Mouse (Mus musculus): ENCODE measurements at regions not wholly inside any gene's neighbourhood (a gene's known extent, or its start where the extent isn't known, plus 50 kb on each side); places are given as distances from the start of the nearest gene placed in this dataset.
A peak's percentile ranks its signal among the peaks of the same experiment; 100 is the strongest.

DNA sequence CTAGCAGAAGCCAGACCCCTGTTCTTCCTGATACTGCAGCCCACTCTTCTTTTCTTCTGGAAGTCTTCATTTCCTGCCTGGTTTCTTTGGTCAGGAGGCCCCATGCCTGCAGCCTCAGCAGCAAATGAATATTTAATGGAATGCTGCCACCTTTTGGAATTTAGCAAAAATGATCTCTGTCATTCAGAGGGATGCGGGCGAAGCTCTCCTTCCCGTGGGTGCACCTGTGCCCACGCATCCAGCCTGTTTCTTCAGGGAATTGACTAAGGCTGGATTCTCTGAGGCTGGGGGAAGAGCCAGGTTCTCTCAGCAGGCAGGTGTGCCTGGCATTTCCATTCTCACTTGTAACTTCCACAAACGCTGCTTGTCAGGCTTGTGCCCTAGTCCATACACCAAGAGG lies 279.1 kb upstream of the Eef2kmt start:
- Histone ChIP-seq H3K4me1 (replicated peaks) (peaks cover 30% of the 10 kb centered on the region), H3K36me3 (no peaks in the 10 kb centered on the region), H3K9ac (replicated peaks) (no peak overlapping the region), H3K27me3 (no peaks in the 10 kb centered on the region), H3K4me2 (replicated peaks) (no peak overlapping the region), H3K9me3 (no peaks in the 10 kb centered on the region), H3K4me3 (replicated peaks) (no peak overlapping the region), H3K27ac (no peak overlapping the region)
- ATAC-seq = no peak
- WGBS = 50% methylated on average over 5 of the region's 5 CpGs

DNA sequence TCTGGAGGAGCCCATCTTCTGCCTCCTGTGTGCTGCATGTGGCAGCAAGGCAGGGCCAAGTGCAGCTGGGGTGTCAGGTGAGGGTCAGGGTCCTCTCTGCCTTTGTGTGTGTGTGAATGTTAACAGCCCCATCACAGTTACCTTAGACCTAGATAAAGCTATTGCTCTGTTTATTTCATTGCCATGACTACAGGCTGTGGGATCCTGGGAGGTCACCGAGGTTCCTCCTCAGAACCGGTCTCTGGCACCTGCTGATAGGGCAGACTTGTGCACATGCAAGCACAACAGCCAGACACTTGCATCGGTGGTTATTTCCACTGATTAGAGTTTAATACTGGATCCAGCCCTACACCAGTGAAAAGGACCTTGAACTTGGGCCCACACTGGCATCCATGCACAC lies 278.6 kb upstream of the Eef2kmt start:
- no peaks in the 10 kb centered on the region for H3K27me3 ChIP-seq
- H3K4me3 ChIP-seq (replicated peaks) = no peak overlapping the region
- 73% methylated on average over 3 of the region's 3 CpGs for WGBS
- H3K4me2 ChIP-seq (replicated peaks) = no peak overlapping the region
- no peak for ATAC-seq
- peaks cover 30% of the 10 kb centered on the region for H3K4me1 ChIP-seq (replicated peaks)
- no peak overlapping the region for H3K27ac ChIP-seq
- H3K9ac ChIP-seq (replicated peaks) = no peak overlapping the region
- no peaks in the 10 kb centered on the region for H3K9me3 ChIP-seq
- no peaks in the 10 kb centered on the region for H3K36me3 ChIP-seq

DNA sequence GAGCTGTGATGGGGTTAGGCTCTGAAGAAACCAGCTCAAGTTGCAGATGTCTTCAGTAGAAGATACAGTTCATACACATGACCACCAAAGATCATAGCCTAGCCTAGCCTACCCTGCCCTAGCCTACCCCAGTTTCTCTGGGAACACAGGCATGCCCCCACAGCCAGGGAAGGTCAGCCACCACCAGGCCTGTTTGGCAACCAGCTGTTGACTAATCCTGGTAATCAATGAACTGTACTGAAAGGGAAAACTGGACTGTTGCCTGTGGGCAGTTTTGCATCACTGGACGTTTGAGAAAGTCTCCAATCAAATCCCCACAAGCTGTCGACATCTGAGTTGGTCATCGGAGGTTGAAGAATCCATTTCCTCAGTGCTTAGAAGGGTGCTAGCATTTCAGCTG lies 276.5 kb upstream of the Eef2kmt start:
- Histone ChIP-seq H3K36me3 (no peaks in the 10 kb centered on the region), H3K4me3 (replicated peaks) (no peak overlapping the region), H3K4me1 (replicated peaks) (peaks cover 29% of the 10 kb centered on the region), H3K4me2 (replicated peaks) (no peak overlapping the region), H3K9ac (replicated peaks) (no peak overlapping the region), H3K9me3 (no peaks in the 10 kb centered on the region), H3K27me3 (no peaks in the 10 kb centered on the region), H3K27ac (no peak overlapping the region)
- WGBS = 76% methylated on average over 3 of the region's 3 CpGs
- ATAC-seq = no peak

DNA sequence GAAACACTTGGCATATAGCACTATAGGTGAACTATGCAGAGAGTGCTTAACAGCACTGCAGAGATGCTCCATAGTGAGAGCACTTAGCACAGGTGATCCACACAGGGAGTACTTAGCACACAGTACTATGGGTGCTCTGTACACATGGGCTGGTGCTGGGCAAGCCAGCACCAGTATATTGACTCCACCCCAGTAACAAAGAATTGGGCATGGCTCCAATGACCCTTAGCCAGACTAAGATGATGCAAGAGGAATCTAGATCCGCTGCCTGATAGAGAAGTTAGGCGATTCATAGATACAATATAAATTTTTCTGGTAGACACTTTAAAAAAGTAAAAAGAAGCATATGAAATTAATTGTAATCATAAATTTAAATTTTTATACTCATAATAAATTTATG lies 274.0 kb upstream of the Eef2kmt start:
- H3K9me3 ChIP-seq = no peaks in the 10 kb centered on the region; the same call in 1 of the 2 replicates
- H3K27me3 ChIP-seq = no peaks in the 10 kb centered on the region
- H3K9ac ChIP-seq (replicated peaks) = no peak overlapping the region
- ATAC-seq = no peak
- no peak overlapping the region for H3K4me3 ChIP-seq (replicated peaks)
- no peak overlapping the region for H3K27ac ChIP-seq
- peaks cover 4% of the 10 kb centered on the region for H3K4me1 ChIP-seq (replicated peaks)
- WGBS = 91% methylated on average over 2 of the region's 2 CpGs
- no peak overlapping the region for H3K4me2 ChIP-seq (replicated peaks)
- no peaks in the 10 kb centered on the region for H3K36me3 ChIP-seq

DNA sequence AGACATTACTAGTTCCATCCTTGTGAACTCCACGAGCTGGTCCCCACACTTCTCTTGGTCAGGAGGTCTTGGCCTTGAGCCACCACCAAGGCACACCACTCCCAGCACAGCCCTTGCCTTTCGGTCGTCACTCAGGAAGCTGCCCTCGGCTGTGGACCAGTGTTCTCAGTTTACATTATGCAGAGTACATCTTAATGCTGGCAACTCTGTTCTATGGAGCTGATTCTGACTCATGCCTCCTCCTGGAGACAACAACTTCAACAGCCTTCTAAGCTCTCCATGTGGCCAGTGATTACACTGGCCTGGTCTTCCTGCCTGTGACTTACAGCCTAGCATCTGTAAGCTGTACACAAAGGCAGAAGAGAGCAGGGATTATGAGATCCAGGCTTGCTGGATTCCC lies 272.2 kb upstream of the Eef2kmt start:
- Histone ChIP-seq H3K4me2 (replicated peaks) (no peak overlapping the region), H3K9me3 (no peaks in the 10 kb centered on the region; the same call in 1 of the 2 replicates), H3K4me3 (replicated peaks) (no peak overlapping the region), H3K36me3 (no peaks in the 10 kb centered on the region), H3K9ac (replicated peaks) (no peak overlapping the region), H3K4me1 (replicated peaks) (no peaks in the 10 kb centered on the region), H3K27ac (no peak overlapping the region), H3K27me3 (no peaks in the 10 kb centered on the region)
- ATAC-seq = no peak
- 70% methylated on average over 4 of the region's 4 CpGs for WGBS

DNA sequence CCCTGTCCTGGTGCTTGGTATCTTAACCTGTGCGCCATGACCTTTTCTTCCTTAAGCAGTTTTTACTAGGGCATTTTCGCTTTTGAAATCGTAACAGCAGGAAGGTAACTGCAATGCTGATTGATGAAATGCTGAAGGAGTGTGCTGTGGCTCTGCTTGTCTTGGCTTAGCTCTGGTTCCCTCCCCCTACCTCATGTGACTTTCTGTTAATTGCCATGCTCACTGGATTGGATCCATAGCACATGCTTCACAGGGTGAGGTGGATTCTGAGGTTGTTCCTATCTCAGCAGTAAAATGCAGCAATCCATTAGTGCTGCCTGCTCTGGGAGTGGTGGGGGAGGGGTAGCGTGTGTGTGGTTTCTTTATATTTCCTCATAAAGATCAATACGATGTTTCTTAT lies 268.6 kb upstream of the Eef2kmt start:
- Histone ChIP-seq H3K27me3 (no peaks in the 10 kb centered on the region), H3K4me3 (replicated peaks) (no peak overlapping the region), H3K4me2 (replicated peaks) (no peak overlapping the region), H3K9me3 (no peaks in the 10 kb centered on the region; the same call in 1 of the 2 replicates), H3K27ac (no peak overlapping the region), H3K9ac (replicated peaks) (no peak overlapping the region), H3K4me1 (replicated peaks) (no peaks in the 10 kb centered on the region), H3K36me3 (no peaks in the 10 kb centered on the region)
- no peak for ATAC-seq
- WGBS = 91% methylated on average over 5 of the region's 5 CpGs

DNA sequence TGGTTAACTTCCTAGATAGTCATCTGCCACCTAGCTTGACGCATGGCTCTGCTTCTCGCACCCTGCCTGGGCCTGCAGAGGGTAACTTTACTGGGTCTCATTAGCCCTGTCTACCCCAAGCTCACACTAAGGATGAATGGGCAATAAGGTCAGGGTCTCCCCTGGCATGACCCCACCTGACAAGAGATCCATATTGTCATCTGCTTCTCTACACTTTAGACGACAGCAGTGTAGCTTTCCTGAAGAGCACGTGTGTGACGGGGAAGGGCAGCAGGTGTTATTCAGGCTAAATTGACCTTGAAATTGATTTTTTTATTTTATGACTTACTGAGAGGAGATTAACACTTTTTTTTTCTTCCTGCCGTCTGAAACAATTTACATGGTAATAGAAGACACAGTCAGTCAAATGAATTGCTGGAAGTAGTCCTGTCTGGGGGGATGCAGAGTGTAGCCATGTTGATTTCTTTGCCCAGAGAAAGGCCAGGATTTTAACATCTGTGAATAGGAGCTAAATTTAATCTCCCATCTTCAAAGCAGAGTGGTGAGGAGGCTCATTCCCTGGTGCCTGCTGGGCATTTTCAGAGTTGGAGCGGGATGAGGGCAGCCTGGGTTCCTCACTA lies 267.7 kb upstream of the Eef2kmt start:
- ATAC-seq = 0 out of 2 replicates have a peak, but pooled peaks have one; percentile 43

DNA sequence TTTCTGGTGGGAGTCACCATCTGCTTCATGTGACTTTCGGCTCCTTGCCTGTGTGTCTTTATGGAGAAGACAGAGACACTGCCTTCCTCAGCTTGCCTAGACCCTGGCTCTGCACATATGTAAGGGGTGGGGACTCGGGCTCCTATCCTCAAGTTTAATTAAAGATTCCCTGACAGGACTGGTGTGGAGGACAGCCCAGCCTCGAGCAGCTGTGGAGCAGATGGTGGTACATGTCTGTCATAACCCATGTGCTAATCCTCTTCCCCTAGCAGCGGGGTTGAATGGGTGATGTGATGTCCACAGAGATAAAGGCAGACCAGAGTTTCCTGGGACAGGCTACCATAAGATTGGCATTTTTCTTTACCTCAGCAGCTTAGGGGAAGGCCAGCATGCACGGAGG lies 262.0 kb upstream of the Eef2kmt start:
- H3K4me3 ChIP-seq (replicated peaks) = no peak overlapping the region
- H3K4me1 ChIP-seq (replicated peaks) = peaks cover 15% of the 10 kb centered on the region
- 49% methylated on average over 5 of the region's 5 CpGs for WGBS
- H3K9ac ChIP-seq (replicated peaks) = no peak overlapping the region
- no peaks in the 10 kb centered on the region for H3K36me3 ChIP-seq
- no peak for ATAC-seq
- H3K27ac ChIP-seq = no peak overlapping the region
- no peak overlapping the region for H3K4me2 ChIP-seq (replicated peaks)
- no peaks in the 10 kb centered on the region for H3K27me3 ChIP-seq
- no peaks in the 10 kb centered on the region for H3K9me3 ChIP-seq

More for the DNA sequence above, 267.7 kb upstream of the Eef2kmt start:
- H3K36me3 ChIP-seq = no peaks in the 10 kb centered on the region
- H3K27me3 ChIP-seq = no peaks in the 10 kb centered on the region
- 49% methylated on average over 7 of the region's 7 CpGs for WGBS
- H3K27ac ChIP-seq = peak overlapping the region; percentile 37; the same call in 1 of the 2 replicates
- no peak overlapping the region for H3K4me2 ChIP-seq (replicated peaks)
- no peaks in the 10 kb centered on the region; the same call in 1 of the 2 replicates for H3K9me3 ChIP-seq
- no peaks in the 10 kb centered on the region for H3K4me1 ChIP-seq (replicated peaks)
- no peak overlapping the region for H3K9ac ChIP-seq (replicated peaks)
- no peak overlapping the region for H3K4me3 ChIP-seq (replicated peaks)

DNA sequence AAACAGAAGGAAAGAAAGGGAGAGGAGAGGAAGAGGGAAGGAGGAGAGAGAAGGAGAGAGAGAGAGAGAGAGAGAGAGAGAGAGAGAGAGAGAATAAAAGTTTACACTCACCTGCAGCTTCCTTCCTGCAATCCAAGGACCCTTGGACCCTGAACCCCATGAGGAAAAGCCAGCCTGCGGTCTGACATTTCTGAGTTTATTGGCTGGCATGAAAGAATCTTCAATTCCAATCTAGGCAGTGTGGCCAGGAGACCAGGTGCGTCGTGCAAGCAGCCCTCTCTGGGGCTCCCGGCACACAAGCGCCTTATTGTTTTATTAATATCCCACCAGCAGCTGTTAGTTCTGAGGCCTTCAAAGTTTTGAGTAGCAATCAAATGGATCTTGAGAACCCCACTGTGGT lies 260.1 kb upstream of the Eef2kmt start:
- H3K4me2 ChIP-seq (replicated peaks) = no peak overlapping the region
- 75% methylated on average over 5 of the region's 5 CpGs for WGBS
- H3K27me3 ChIP-seq = no peaks in the 10 kb centered on the region
- H3K36me3 ChIP-seq = no peaks in the 10 kb centered on the region
- no peaks in the 10 kb centered on the region for H3K9me3 ChIP-seq
- H3K4me3 ChIP-seq (replicated peaks) = no peak overlapping the region
- peaks cover 17% of the 10 kb centered on the region for H3K4me1 ChIP-seq (replicated peaks)
- H3K9ac ChIP-seq (replicated peaks) = no peak overlapping the region
- no peak overlapping the region for H3K27ac ChIP-seq
- no peak for ATAC-seq

DNA sequence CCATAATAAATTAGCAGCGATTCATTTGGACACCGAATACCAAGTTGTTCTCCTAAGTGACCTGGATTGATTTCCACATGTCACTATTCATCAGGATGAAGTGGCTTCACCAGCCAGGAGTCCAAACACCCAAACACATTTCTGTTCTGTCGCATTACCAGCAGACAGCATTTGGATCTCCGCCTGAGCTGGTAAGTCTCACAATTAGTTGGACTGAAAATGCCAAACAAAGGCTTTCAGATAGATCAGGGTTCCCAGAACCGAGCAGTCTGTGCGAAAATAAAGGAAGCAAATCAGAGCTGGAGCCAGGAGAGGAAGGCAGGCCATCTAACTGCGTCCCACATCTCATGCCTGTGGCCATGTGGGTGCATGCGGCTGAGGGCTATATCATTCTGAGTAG lies 251.5 kb upstream of the Eef2kmt start:
- H3K27me3 ChIP-seq = no peaks in the 10 kb centered on the region
- no peak overlapping the region for H3K4me2 ChIP-seq (replicated peaks)
- 0 out of 2 replicates have a peak, but pooled peaks cover 2% of the 10 kb centered on the region for H3K4me1 ChIP-seq (replicated peaks)
- no peak overlapping the region for H3K27ac ChIP-seq
- no peak for ATAC-seq
- H3K9ac ChIP-seq (replicated peaks) = no peak overlapping the region
- H3K9me3 ChIP-seq = no peaks in the 10 kb centered on the region
- no peak overlapping the region for H3K4me3 ChIP-seq (replicated peaks)
- no peaks in the 10 kb centered on the region for H3K36me3 ChIP-seq
- 75% methylated on average over 8 of the region's 8 CpGs for WGBS

DNA sequence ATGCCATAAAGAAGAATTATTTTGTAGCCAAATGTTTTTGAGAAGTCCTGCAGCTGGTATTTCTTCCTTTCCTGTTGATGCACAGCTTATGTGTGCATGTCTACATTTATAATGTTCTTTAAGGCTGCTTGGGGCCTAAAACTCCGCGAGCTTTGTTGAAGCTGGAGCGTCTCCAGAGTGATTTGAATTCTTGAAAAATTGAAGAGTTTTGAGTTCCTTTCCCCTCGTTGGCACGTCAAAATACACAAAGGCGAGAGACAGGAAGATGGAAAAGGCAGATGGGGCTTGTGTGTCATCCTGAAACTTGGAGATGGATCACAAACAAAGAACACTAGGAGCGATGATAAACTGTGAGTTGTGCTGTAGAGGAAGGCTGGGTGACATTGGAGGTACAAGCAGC lies 246.2 kb upstream of the Eef2kmt start:
- H3K27ac ChIP-seq = no peak overlapping the region
- no peak overlapping the region for H3K9ac ChIP-seq (replicated peaks)
- no peak overlapping the region for H3K4me2 ChIP-seq (replicated peaks)
- H3K36me3 ChIP-seq = no peaks in the 10 kb centered on the region
- ATAC-seq = no peak
- no peaks in the 10 kb centered on the region for H3K27me3 ChIP-seq
- H3K4me3 ChIP-seq (replicated peaks) = no peak overlapping the region
- no peaks in the 10 kb centered on the region for H3K4me1 ChIP-seq (replicated peaks)
- WGBS = 91% methylated on average over 7 of the region's 7 CpGs
- no peaks in the 10 kb centered on the region for H3K9me3 ChIP-seq

DNA sequence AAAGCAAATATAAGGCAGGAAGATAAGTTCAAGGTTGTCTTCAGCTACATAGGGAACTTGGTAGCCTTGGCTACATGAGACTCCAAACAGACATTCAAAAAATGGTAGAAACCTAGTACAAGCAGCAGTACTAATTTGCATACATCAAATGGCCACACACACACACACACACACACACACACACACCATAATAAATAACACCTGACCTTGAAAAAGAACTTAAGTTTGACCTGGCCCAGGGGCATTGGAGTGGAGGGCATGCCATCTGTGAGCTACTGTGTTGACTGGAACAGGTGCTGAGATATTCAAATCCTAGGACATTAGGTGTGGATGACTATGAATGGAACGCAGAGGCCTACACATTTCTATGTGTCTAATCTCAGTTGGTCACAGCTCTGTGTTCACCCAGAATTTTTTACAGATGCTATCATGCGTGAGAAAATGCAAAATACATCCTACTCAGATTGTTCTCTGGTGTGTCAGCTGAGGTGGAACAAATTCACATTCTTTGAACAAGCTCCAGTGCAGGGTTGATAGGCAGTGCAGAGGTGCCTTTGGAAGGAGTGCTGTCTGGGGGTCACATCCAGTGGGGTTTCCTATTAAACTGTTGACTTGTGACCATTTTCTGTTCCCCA lies 240.4 kb upstream of the Eef2kmt start:
- H3K27ac ChIP-seq = no peak overlapping the region
- H3K36me3 ChIP-seq = no peaks in the 10 kb centered on the region
- peak; percentile 78 for ATAC-seq
- no peaks in the 10 kb centered on the region for H3K27me3 ChIP-seq
- H3K4me1 ChIP-seq (replicated peaks) = peaks cover 29% of the 10 kb centered on the region
- no peak overlapping the region for H3K4me2 ChIP-seq (replicated peaks)
- no peak overlapping the region for H3K4me3 ChIP-seq (replicated peaks)
- no peaks in the 10 kb centered on the region for H3K9me3 ChIP-seq
- H3K9ac ChIP-seq (replicated peaks) = no peak overlapping the region
- 31% methylated on average over 2 of the region's 2 CpGs for WGBS

DNA sequence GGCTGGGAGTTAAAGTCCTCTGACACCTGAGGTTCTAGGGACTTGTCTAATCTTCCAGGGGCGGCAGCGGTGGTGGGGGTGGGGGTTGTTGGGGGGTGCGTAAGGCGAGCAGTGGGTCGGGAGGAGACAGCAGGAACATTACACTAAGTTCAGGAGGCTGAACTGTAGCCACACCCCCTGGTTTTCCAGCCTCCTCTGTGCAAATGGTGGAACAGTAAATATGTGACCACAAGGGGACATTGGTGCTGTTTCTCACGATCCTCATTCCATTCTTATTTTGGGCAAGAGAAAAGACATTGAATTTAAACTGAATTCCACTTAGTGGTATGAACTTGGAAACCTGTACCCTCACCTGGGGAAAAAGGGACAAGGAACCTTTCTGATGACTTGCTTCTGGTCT lies 237.6 kb upstream of the Eef2kmt start:
- no peaks in the 10 kb centered on the region for H3K9me3 ChIP-seq
- H3K4me3 ChIP-seq (replicated peaks) = no peak overlapping the region
- WGBS = 31% methylated on average over 6 of the region's 6 CpGs
- H3K4me2 ChIP-seq (replicated peaks) = no peak overlapping the region
- H3K27me3 ChIP-seq = no peaks in the 10 kb centered on the region
- no peak for ATAC-seq
- no peak overlapping the region for H3K27ac ChIP-seq
- H3K9ac ChIP-seq (replicated peaks) = no peak overlapping the region
- peaks cover 29% of the 10 kb centered on the region for H3K4me1 ChIP-seq (replicated peaks)
- no peaks in the 10 kb centered on the region for H3K36me3 ChIP-seq

Measured in midbrain, embryonic 13.5 days (tissue).